In genomic region chr17:29502005-29502668, GRCm38 (mm10) we compare ENCODE assay signal across 17 mouse cellular contexts. TPM values are rescaled to one million over a fixed set of nuclear protein-coding genes. Genes with fewer than 3 reads are reported as not detected.
A peak's percentile ranks its signal among the peaks of the same experiment; 100 is the strongest.
DNase-seq lines count a peak whose midpoint lies in the region; ATAC-seq and TF ChIP-seq lines count a peak whose summit lies in the region.
"Had no signal": no experiment of that assay in that cellular context is flagged by ENCODE, and none has a peak within 500 bp of the region (broad histone marks: within the 10 kb centered on the region; RNA-seq: fewer than 3 reads in every experiment).

No protein-coding gene starts in this region.

- no peak for ATAC-seq in heart, embryonic 13.5 days (ENCODE audit: extremely low read depth, insufficient number of reproducible peaks, low FRiP score, low TSS enrichment)
- no peak for ATAC-seq in lung, embryonic 14.5 days (ENCODE audit: insufficient read depth)
- no peak for ATAC-seq in embryonic facial prominence, embryonic 15.5 days (ENCODE audit: insufficient number of reproducible peaks, low FRiP score, low TSS enrichment, low read depth)
- ATAC-seq in liver, postnatal 0 days: no peak

- 67% methylated on average over 7 of the region's 7 CpGs for WGBS in heart, embryonic 13.5 days
- WGBS in lung, embryonic 14.5 days: 58% methylated on average over 7 of the region's 7 CpGs
- WGBS in embryonic facial prominence, embryonic 15.5 days: 68% methylated on average over 7 of the region's 7 CpGs
- 49% methylated on average over 7 of the region's 7 CpGs for WGBS in liver, postnatal 0 days (ENCODE audit: insufficient replicate concordance)

- no peak for TF ChIP-seq CTCF in lung, embryonic 14.5 days (IDR thresholded peaks at IDR 0.05; ENCODE audit: low read depth)
- TF ChIP-seq CTCF in liver, postnatal 0 days (IDR thresholded peaks at IDR 0.05; ENCODE audit: low read depth): no peak
- no peak for TF ChIP-seq CTCF in gastrocnemius, adult 2 months (IDR thresholded peaks at IDR 0.05)

- H3K27me3 ChIP-seq in heart, embryonic 13.5 days (replicated peaks): no peaks in the 10 kb centered on the region
- no peaks in the 10 kb centered on the region for H3K27me3 ChIP-seq in lung, embryonic 14.5 days (ENCODE audit: insufficient read depth, low read length)
- no peaks in the 10 kb centered on the region for H3K27me3 ChIP-seq in embryonic facial prominence, embryonic 15.5 days
- H3K27me3 ChIP-seq in liver, postnatal 0 days (ENCODE audit: insufficient read depth, low read length): no peaks in the 10 kb centered on the region

- peak overlapping the region; percentile 66 for H3K4me2 ChIP-seq in heart, embryonic 13.5 days
- peak overlapping the region; percentile 58 for H3K4me2 ChIP-seq in lung, embryonic 14.5 days
- peak overlapping the region; percentile 46; the same call in 1 of the 2 replicates for H3K4me2 ChIP-seq in embryonic facial prominence, embryonic 15.5 days (replicated peaks)
- H3K4me2 ChIP-seq in liver, postnatal 0 days (ENCODE audit: low read depth, low read length): peak overlapping the region; percentile 62
- H3K4me2 ChIP-seq: midbrain, embryonic 12.5 days had no signal

- peaks cover 5% of the 10 kb centered on the region for H3K9me3 ChIP-seq in heart, embryonic 13.5 days
- H3K9me3 ChIP-seq in lung, embryonic 14.5 days (ENCODE audit: low read depth, low read length): no peaks in the 10 kb centered on the region
- 0 out of 2 replicates have a peak, but pooled peaks cover 4% of the 10 kb centered on the region for H3K9me3 ChIP-seq in embryonic facial prominence, embryonic 15.5 days (replicated peaks)
- no peaks in the 10 kb centered on the region for H3K9me3 ChIP-seq in liver, postnatal 0 days (ENCODE audit: low read length)
- H3K9me3 ChIP-seq: limb, embryonic 12.5 days; midbrain, embryonic 12.5 days had no signal

- H3K4me1 ChIP-seq in heart, embryonic 13.5 days: peaks cover 22% of the 10 kb centered on the region
- H3K4me1 ChIP-seq in lung, embryonic 14.5 days (ENCODE audit: insufficient read depth): no peaks in the 10 kb centered on the region
- peaks cover 12% of the 10 kb centered on the region; the same call in 1 of the 2 replicates for H3K4me1 ChIP-seq in embryonic facial prominence, embryonic 15.5 days
- peaks cover 52% of the 10 kb centered on the region for H3K4me1 ChIP-seq in liver, postnatal 0 days (ENCODE audit: insufficient read depth)
- H3K4me1 ChIP-seq: midbrain, embryonic 12.5 days had no signal

- peak overlapping the region; percentile 31; the same call in 1 of the 2 replicates for H3K4me3 ChIP-seq in heart, embryonic 13.5 days
- no peak overlapping the region for H3K4me3 ChIP-seq in lung, embryonic 14.5 days (ENCODE audit: low read depth, low read length)
- H3K4me3 ChIP-seq in embryonic facial prominence, embryonic 15.5 days (replicated peaks): no peak overlapping the region
- no peak overlapping the region for H3K4me3 ChIP-seq in liver, postnatal 0 days (ENCODE audit: low read depth, low read length)
- no peak overlapping the region for H3K4me3 ChIP-seq in gastrocnemius, adult 2 months
- H3K4me3 ChIP-seq: limb, embryonic 12.5 days; midbrain, embryonic 12.5 days had no signal

- TF ChIP-seq EP300 in liver, postnatal 0 days (IDR thresholded peaks at IDR 0.05; ENCODE audit: low read depth): peak; percentile 77

- H3K27ac ChIP-seq in heart, embryonic 13.5 days (replicated peaks): peak overlapping the region; percentile 6; the same call in 1 of the 2 replicates
- 0 out of 2 replicates have a peak overlapping the region, but pooled peaks have one; percentile 20 for H3K27ac ChIP-seq in lung, embryonic 14.5 days (ENCODE audit: low read depth)
- H3K27ac ChIP-seq in embryonic facial prominence, embryonic 15.5 days (replicated peaks): 0 out of 2 replicates have a peak overlapping the region, but pooled peaks have one; percentile 22
- H3K27ac ChIP-seq in liver, postnatal 0 days (ENCODE audit: low read depth): peak overlapping the region; percentile 84
- H3K27ac ChIP-seq in gastrocnemius, adult 2 months: no peak overlapping the region
- H3K27ac ChIP-seq: limb, embryonic 12.5 days; midbrain, embryonic 12.5 days had no signal

- intact Hi-C loops in gastrocnemius, adult 2 months (cut with DNase I): no loop called here
- intact Hi-C loops in left cerebral cortex, postnatal 25 days (cut with DNase I): no loop called here

- H3K9ac ChIP-seq in heart, embryonic 13.5 days: peak overlapping the region; percentile 58; the same call in 1 of the 2 replicates
- H3K9ac ChIP-seq in lung, embryonic 14.5 days: no peak overlapping the region; the same call in 1 of the 2 replicates
- H3K9ac ChIP-seq in embryonic facial prominence, embryonic 15.5 days: no peak overlapping the region
- peak overlapping the region; percentile 50 for H3K9ac ChIP-seq in liver, postnatal 0 days (replicated peaks)
- H3K9ac ChIP-seq: limb, embryonic 12.5 days; midbrain, embryonic 12.5 days had no signal

- no peak for DNase-seq in heart, postnatal 4 days
- no peak for DNase-seq in lung, embryonic 14.5 days
- no peak for DNase-seq in lung, postnatal 4 days
- no peak for DNase-seq in liver, postnatal 0 days
- DNase-seq in gastrocnemius, adult 2 months: no peak
- no peak for DNase-seq in left cerebral cortex, postnatal 25 days (ENCODE audit: low spot score in 2 of 2)
- DNase-seq: B cell, adult 2 months; cerebellum, postnatal 36 days; heart, postnatal 14 days; kidney, adult 8-10 months; thymus, postnatal 36 days had no signal

- H3K36me3 ChIP-seq in heart, embryonic 13.5 days: no peaks in the 10 kb centered on the region
- no peaks in the 10 kb centered on the region for H3K36me3 ChIP-seq in lung, embryonic 14.5 days (ENCODE audit: insufficient read depth)
- no peaks in the 10 kb centered on the region for H3K36me3 ChIP-seq in embryonic facial prominence, embryonic 15.5 days
- H3K36me3 ChIP-seq in liver, postnatal 0 days (replicated peaks; ENCODE audit: insufficient read depth, low read length): no peaks in the 10 kb centered on the region
- H3K36me3 ChIP-seq: limb, embryonic 12.5 days; midbrain, embryonic 12.5 days had no signal

RNA-seq across cellular contexts. Expression of gene Pim1, which starts 11.6 kb away (rescaled TPM):
- polyA plus RNA-seq in heart, embryonic 13.5 days (2015; fragmentation: Nextera tagmentation; extraction: Ambion mirVana): 19.3 and 20.0 TPM in 2 replicates
- total RNA-seq in heart, postnatal 4 days (2021): 10 to 100 TPM; 74.0 to 77.0 TPM
- polyA plus RNA-seq in lung, embryonic 14.5 days (2014; fragmentation: Nextera tagmentation; extraction: Ambion mirVana): 14.1 and 16.0 TPM in 2 replicates
- polyA plus RNA-seq in embryonic facial prominence, embryonic 15.5 days (2015; fragmentation: Nextera tagmentation; extraction: Ambion mirVana): 17.8 and 20.0 TPM in 2 replicates
- polyA plus RNA-seq in liver, postnatal 0 days (2015; fragmentation: Nextera tagmentation; extraction: Ambion mirVana): 35.6 and 57.1 TPM in 2 replicates
- total RNA-seq in gastrocnemius, adult 2 months (2021): 10 to 100 TPM; 13.8 to 35.2 TPM
- total RNA-seq in left cerebral cortex, postnatal 25 days (2021): 1 to 10 TPM; 6.8 to 7.4 TPM

RNA-seq across cellular contexts. Expression of gene Gm17657, which starts 47.3 kb away (rescaled TPM):
- not detected in 2 replicates for polyA plus RNA-seq in heart, embryonic 13.5 days (2015; fragmentation: Nextera tagmentation; extraction: Ambion mirVana)
- total RNA-seq in heart, postnatal 4 days (2021): not detected
- not detected in 2 replicates for polyA plus RNA-seq in lung, embryonic 14.5 days (2014; fragmentation: Nextera tagmentation; extraction: Ambion mirVana)
- polyA plus RNA-seq in embryonic facial prominence, embryonic 15.5 days (2015; fragmentation: Nextera tagmentation; extraction: Ambion mirVana): not detected in 2 replicates
- not detected in 2 replicates for polyA plus RNA-seq in liver, postnatal 0 days (2015; fragmentation: Nextera tagmentation; extraction: Ambion mirVana)
- not detected for total RNA-seq in gastrocnemius, adult 2 months (2021)
- total RNA-seq in left cerebral cortex, postnatal 25 days (2021): not detected
- total RNA-seq: heart, postnatal 14 days; layer of hippocampus, postnatal 10 days had no signal
- polyA plus RNA-seq: limb, embryonic 12.5 days; midbrain, embryonic 12.5 days; neural tube, embryonic 11.5 days had no signal

RNA-seq across cellular contexts. Expression of gene Tbc1d22b, which starts 47.4 kb away (rescaled TPM):
- 10.3 and 10.7 TPM in 2 replicates for polyA plus RNA-seq in heart, embryonic 13.5 days (2015; fragmentation: Nextera tagmentation; extraction: Ambion mirVana)
- 10 to 100 TPM; 15.6 to 16.1 TPM for total RNA-seq in heart, postnatal 4 days (2021)
- polyA plus RNA-seq in lung, embryonic 14.5 days (2014; fragmentation: Nextera tagmentation; extraction: Ambion mirVana): 17.4 TPM in 2 replicates
- polyA plus RNA-seq in embryonic facial prominence, embryonic 15.5 days (2015; fragmentation: Nextera tagmentation; extraction: Ambion mirVana): 14.4 and 16.7 TPM in 2 replicates
- polyA plus RNA-seq in liver, postnatal 0 days (2015; fragmentation: Nextera tagmentation; extraction: Ambion mirVana): 1.9 and 2.1 TPM in 2 replicates
- total RNA-seq in gastrocnemius, adult 2 months (2021): 10 to 100 TPM; 10.4 to 11.9 TPM
- 10 to 100 TPM; 42.3 to 43.2 TPM for total RNA-seq in left cerebral cortex, postnatal 25 days (2021)

RNA-seq across cellular contexts. Expression of gene Tmem217, which starts 50.0 kb away (rescaled TPM):
- polyA plus RNA-seq in heart, embryonic 13.5 days (2015; fragmentation: Nextera tagmentation; extraction: Ambion mirVana): 0.59 and 0.89 TPM in 2 replicates
- not detected for total RNA-seq in heart, postnatal 4 days (2021)
- 0.43 and 0.46 TPM in 2 replicates for polyA plus RNA-seq in lung, embryonic 14.5 days (2014; fragmentation: Nextera tagmentation; extraction: Ambion mirVana)
- polyA plus RNA-seq in embryonic facial prominence, embryonic 15.5 days (2015; fragmentation: Nextera tagmentation; extraction: Ambion mirVana): 0.95 and 1.6 TPM in 2 replicates
- not detected in 2 replicates for polyA plus RNA-seq in liver, postnatal 0 days (2015; fragmentation: Nextera tagmentation; extraction: Ambion mirVana)
- not detected for total RNA-seq in gastrocnemius, adult 2 months (2021)
- total RNA-seq in left cerebral cortex, postnatal 25 days (2021): not detected
- total RNA-seq: heart, postnatal 14 days; layer of hippocampus, postnatal 10 days had no signal

Comparison
In these comparisons a context has a peak if more than half of its experiments do, and no peak if none do; other contexts are left out.
1. H3K9ac ChIP-seq: peak in heart, embryonic 13.5 days (single experiment) and liver, postnatal 0 days (single experiment); none in lung, embryonic 14.5 days (single experiment) and embryonic facial prominence, embryonic 15.5 days (single experiment).
2. Peak in every context shown above with its lines, with median percentiles within 50 percentile points of each other: H3K4me2 ChIP-seq.